Mouse (Mus musculus) embryo, embryonic 10 days (tissue): Measurements from ENCODE around the gene Lrch3.
"Not testable (repeated sequence)": the region's sequence is repeated elsewhere in the genome, so short reads cannot be mapped to it uniquely, and the experiment has no call there.

Experiments
- DNase-seq: peaks from one replicate; pipeline ENCODE4 v3.0.0-alpha.2; 2015; ENCODE audit warnings: low spot score

Lrch3 gene

GRCm38 (mm10) chr16:33055655-33056054 is 141.8 kb downstream of the Lrch3 start:
- DNase-seq, result no peak

- DNase-seq, result peak; percentile 92
These were observed 142.3 kb downstream of the Lrch3 start, which contains the start of the genes Iqcg and Rpl35a for GRCm38 (mm10) chr16:33056095-33056785. TSS of gene Iqcg (minus strand) at chr16:33056218. TSS of gene Rpl35a (plus strand) at chr16:33056453.

DNA sequence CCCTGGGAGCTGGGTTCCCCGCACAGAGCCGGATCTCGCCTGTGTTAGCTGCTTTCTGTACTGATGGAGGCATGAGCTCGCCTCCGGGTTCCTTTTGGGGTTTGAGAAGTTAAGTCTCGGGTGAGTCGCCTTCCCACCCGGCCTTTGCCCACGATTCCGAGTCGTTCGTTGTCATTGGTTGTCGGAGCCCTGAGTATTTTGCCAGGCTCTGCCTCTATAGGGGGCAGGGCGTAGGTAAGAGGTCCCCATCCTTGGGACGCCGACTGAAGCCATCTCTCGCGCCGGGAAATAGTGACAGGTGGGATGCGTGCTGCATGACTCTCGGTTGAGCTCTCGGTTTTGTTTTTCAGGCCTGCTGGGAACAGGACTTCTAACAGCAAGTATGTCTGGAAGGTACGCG is 142.9 kb downstream of the Lrch3 start:
- peak; percentile 28 for DNase-seq

- no peak for DNase-seq
These were observed 144.1 kb downstream of the Lrch3 start for GRCm38 (mm10) chr16:33058033-33058432.

GRCm38 (mm10) chr16:33058656-33059055 is 144.8 kb downstream of the Lrch3 start:
- not testable (repeated sequence) for DNase-seq

DNA sequence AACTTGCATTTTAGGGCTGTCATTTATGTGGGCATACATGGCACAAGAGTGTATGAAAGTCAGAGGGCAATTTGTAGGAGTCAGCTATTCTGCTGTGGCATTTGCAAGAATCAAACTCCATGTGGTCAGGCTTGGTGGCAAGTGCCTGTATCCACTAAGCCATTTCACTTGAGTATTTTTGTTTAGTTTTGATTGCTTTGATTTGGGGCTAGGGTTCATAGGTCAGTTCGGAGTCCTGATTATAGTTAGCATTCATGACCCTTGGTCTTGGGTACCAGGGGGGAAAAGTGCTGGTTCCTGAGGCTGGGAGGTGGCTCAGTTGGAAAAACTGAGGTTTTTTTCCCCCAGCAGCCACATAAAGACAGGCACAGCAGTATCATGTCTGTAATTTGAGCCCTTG is 145.6 kb downstream of the Lrch3 start:
- no peak for DNase-seq

GRCm38 (mm10) chr16:33060926-33061325 is 147.0 kb downstream of the Lrch3 start:
- no peak for DNase-seq

GRCm38 (mm10) chr16:33061400-33061799 is 147.5 kb downstream of the Lrch3 start:
- no peak for DNase-seq

DNA sequence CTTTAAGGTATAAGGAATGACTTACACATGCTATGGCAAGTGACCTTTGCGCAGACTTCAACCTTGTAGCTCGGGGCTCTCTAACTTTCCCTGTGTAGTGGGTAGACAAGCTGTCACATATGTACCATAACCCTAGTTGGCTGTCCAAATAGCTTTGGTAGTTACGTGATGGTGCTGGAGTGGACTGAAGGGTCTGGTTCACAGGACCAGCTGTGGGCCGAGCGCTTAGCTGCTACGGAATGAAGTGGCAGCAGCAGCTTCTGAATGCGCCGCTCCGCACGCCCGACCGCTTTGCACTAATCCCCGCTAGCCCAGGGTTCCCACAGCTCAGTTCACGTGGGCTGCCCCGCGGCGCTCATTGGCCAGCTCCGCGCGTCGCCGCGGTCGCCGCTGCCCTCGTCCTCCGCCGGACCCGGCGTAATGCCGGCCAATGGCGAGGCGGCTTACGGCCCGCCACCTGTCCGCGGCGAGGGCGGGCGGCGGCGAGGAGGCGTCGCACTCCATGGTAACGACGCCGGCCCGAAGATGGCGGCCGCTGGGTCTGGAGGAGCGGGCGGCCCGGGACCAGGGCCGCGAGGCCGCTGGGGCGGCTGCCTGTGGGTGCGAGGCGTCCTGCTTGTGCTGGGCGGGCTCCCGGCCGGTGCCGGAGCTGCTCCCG is 148.3 kb downstream of the Lrch3 start, which contains the start of gene Lmln:
Gene Lmln (plus strand): TSS at position 498 of the 658 bp plus-strand sequence.
- peak; percentile 97 for DNase-seq

DNA sequence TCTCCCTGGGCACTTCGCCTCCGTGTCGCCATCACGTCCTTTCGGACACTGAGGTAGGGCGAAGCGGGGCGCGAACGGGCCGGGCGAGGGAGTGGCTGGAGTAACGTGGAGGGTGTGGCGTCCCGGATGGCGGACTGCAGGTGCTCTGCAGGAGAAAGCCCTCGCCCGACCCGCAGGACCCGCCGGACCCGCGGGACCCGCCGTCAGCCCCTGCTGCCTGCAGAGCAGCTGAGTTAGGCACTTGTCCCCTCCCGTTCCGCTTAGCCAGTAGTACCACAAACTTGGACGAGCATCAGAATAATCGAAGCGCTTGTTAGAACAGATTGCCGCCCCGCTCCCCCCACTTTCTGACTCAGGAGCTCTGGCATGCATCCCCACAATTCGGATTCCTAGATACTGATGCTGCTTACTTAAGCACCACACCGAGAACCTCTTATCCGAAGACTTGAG is 148.8 kb downstream of the Lrch3 start:
- DNase-seq, result peak; percentile 67

DNA sequence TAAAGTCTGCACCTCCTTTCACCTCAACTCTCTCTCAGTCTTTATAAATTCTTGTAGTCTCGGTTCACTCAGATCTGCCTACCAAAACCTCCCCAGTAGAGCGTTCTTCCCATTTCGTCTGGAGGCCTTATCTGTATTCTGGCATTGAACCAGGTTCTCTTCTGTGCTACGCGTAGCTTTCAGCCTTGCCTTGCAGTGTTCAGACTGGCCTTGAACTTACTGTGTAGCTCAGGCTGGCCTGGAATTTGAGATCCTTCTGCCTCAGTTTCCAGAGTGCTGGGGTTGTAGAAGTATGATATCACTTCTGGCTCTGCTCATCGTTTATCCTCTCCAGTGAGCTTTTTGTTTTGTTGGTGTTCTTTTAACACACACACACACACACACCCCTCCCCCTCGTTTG is 149.4 kb downstream of the Lrch3 start:
- no peak for DNase-seq

GRCm38 (mm10) chr16:33064636-33065035 is 150.7 kb downstream of the Lrch3 start:
- DNase-seq, result no peak
